Mouse (Mus musculus) ES-Bruce4 (cell line): ENCODE results near the gene Zfp787. TPM values are rescaled to one million over a fixed set of nuclear protein-coding genes. Genes with fewer than 3 reads are reported as not detected.

Experiments used
- H3K27ac ChIP-seq: 2 replicates; pipeline ENCODE4 v1.5.1; 2012; ENCODE audit warnings: low read length, inconsistent platforms; ENCODE audit not compliant: insufficient read depth
- H3K27me3 ChIP-seq: 2 replicates; pipeline ENCODE4 v1.6.1; 2012; ENCODE audit warnings: mild to moderate bottlenecking, low read length, inconsistent platforms; ENCODE audit not compliant: control insufficient read depth, poor library complexity, insufficient read depth, severe bottlenecking
- H3K36me3 ChIP-seq: 2 replicates; pipeline ENCODE4 v1.6.1; 2012; ENCODE audit warnings: inconsistent platforms, mild to moderate bottlenecking, low read length, moderate library complexity; ENCODE audit not compliant: control insufficient read depth, poor library complexity, insufficient read depth, severe bottlenecking
- H3K4me1 ChIP-seq: one replicate; pipeline ENCODE4 v1.8.1; 2011; ENCODE audit warnings: low read length; ENCODE audit not compliant: control insufficient read depth, insufficient read depth
- H3K4me3 ChIP-seq: 2 replicates; pipeline ENCODE4 v1.5.1; 2011; ENCODE audit warnings: low read depth, mild to moderate bottlenecking, low read length
- H3K9ac ChIP-seq: 2 replicates; pipeline ENCODE4 v1.6.1; 2012; ENCODE audit warnings: low read depth, mild to moderate bottlenecking, inconsistent platforms; ENCODE audit not compliant: poor library complexity, severe bottlenecking
- H3K9me3 ChIP-seq: replicated peaks from 2 replicates; pipeline ENCODE4 v1.6.1; 2012; ENCODE audit warnings: mild to moderate bottlenecking, low read length, inconsistent platforms; ENCODE audit not compliant: control insufficient read depth, poor library complexity, insufficient read depth, severe bottlenecking
- CTCF ChIP-seq: IDR thresholded peaks from one replicate; pipeline ENCODE4 v1.8.1; 2011; ENCODE audit warnings: low read depth, low read length
- EP300 ChIP-seq: IDR thresholded peaks from 2 replicates; pipeline ENCODE4 v1.6.1; 2011; ENCODE audit warnings: low read depth, low read length; ENCODE audit not compliant: insufficient read depth
- POLR2A ChIP-seq: IDR thresholded peaks from one replicate; pipeline ENCODE4 v1.8.1; 2011; ENCODE audit warnings: low read length; ENCODE audit not compliant: insufficient read depth
- polyA plus RNA-seq: library from polyadenylated mRNA; stranded (reverse); fragments of >200 nt; gene quantifications from 2 replicates; pipeline ENCODE4 v1.2.4, GENCODE M21; 2011; ENCODE audit warnings: low read depth; ENCODE audit not compliant: missing spikeins, insufficient read depth, insufficient read length

Zfp787 gene
- polyA plus RNA-seq, 1 experiment, result 24.1 TPM

DNA sequence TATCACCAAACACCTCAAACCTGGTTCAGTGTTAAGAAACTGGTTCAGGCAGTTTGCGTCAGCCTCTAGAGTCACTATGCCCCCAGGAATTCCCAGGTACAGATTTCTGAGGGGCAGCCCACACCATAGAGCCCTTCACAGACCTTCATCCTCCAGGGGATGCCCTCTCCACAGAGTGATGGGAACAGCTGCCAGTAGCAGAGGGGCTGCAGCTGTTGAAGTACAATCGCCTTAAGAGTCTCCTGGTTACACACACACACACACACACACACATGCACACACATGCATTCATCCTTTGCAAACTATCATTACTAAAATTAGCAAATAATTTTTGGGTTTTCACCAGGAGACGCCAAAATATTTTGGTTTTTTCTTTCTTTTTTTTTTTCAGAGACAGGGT, 3.8 kb upstream of the Zfp787 start:
- H3K9me3 ChIP-seq, result no peaks in the 10 kb centered on the region
- no peaks in the 10 kb centered on the region for H3K27me3 ChIP-seq
- no peaks in the 10 kb centered on the region for H3K4me1 ChIP-seq
- H3K9ac ChIP-seq, result no peak overlapping the region
- no peaks in the 10 kb centered on the region for H3K36me3 ChIP-seq
- no peak overlapping the region for H3K4me3 ChIP-seq
- H3K27ac ChIP-seq, result no peak overlapping the region
- no peak for TF ChIP-seq POLR2A
- no peak for TF ChIP-seq CTCF
- TF ChIP-seq EP300, result no peak

- no peaks in the 10 kb centered on the region for H3K9me3 ChIP-seq
- H3K36me3 ChIP-seq, result no peaks in the 10 kb centered on the region
- TF ChIP-seq EP300 (no peak), CTCF (no peak), POLR2A (no peak)
- no peak overlapping the region for H3K27ac ChIP-seq
- no peak overlapping the region for H3K9ac ChIP-seq
- no peak overlapping the region for H3K4me3 ChIP-seq
- peaks cover 1% of the 10 kb centered on the region for H3K4me1 ChIP-seq
- no peaks in the 10 kb centered on the region for H3K27me3 ChIP-seq
Measured at GRCm38 (mm10) chr7:6157479-6157878, 1.7 kb upstream of the Zfp787 start.

GRCm38 (mm10) chr7:6156901-6157472, 1.2 kb upstream of the Zfp787 start:
- H3K27ac ChIP-seq, result no peak overlapping the region
- no peak overlapping the region; the same call in 1 of the 2 replicates for H3K4me3 ChIP-seq
- no peaks in the 10 kb centered on the region for H3K36me3 ChIP-seq
- H3K9me3 ChIP-seq, result no peaks in the 10 kb centered on the region
- H3K4me1 ChIP-seq, result peaks cover 1% of the 10 kb centered on the region
- no peaks in the 10 kb centered on the region for H3K27me3 ChIP-seq
- TF ChIP-seq EP300 (no peak), POLR2A (no peak), CTCF (no peak)
- H3K9ac ChIP-seq, result peak overlapping the region; percentile 93

- Histone ChIP-seq H3K9me3 (no peaks in the 10 kb centered on the region), H3K4me1 (peaks cover 1% of the 10 kb centered on the region), H3K27ac (no peak overlapping the region), H3K4me3 (peak overlapping the region; percentile 98), H3K36me3 (no peaks in the 10 kb centered on the region), H3K27me3 (no peaks in the 10 kb centered on the region), H3K9ac (peak overlapping the region; percentile 93)
- TF ChIP-seq POLR2A (no peak), EP300 (no peak), CTCF (no peak)
Measured at GRCm38 (mm10) chr7:6155031-6155872, 545 bp downstream of the Zfp787 start.

- Histone ChIP-seq H3K9ac (peak overlapping the region; percentile 93; the same call in 1 of the 2 replicates), H3K4me1 (peaks cover 1% of the 10 kb centered on the region), H3K9me3 (no peaks in the 10 kb centered on the region), H3K4me3 (no peak overlapping the region), H3K36me3 (no peaks in the 10 kb centered on the region), H3K27me3 (no peaks in the 10 kb centered on the region), H3K27ac (no peak overlapping the region)
- TF ChIP-seq CTCF (no peak), EP300 (no peak), POLR2A (no peak)
Measured at GRCm38 (mm10) chr7:6154164-6154563, 1.6 kb downstream of the Zfp787 start.

DNA sequence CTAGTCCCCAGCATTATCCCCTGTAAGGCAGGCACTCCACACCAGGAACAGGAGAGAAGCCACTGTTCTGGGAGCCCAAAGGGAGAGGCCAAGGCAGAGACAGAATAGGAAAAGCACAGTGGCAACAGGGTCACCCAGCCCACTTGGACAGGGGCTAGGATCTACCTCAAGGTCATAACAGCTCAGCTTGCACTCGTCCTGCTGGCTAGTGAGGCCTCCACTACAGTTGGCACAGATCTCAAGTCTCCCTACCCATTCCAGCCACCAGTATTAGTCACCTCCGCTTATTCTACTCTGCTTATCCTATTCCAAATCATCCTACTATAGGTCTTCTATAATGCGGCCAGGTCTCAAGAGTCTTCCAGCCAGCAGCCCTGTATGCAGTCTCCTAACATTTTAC, 2.7 kb downstream of the Zfp787 start:
- no peak overlapping the region for H3K27ac ChIP-seq
- no peak overlapping the region for H3K9ac ChIP-seq

More for the DNA sequence above, 2.7 kb downstream of the Zfp787 start:
- Histone ChIP-seq H3K27me3 (no peaks in the 10 kb centered on the region), H3K9me3 (no peaks in the 10 kb centered on the region), H3K36me3 (no peaks in the 10 kb centered on the region), H3K4me1 (peaks cover 4% of the 10 kb centered on the region), H3K4me3 (no peak overlapping the region)
- no peak for TF ChIP-seq EP300
- no peak for TF ChIP-seq POLR2A
- TF ChIP-seq CTCF, result no peak
